Mouse (Mus musculus) heart, embryonic 11.5 days (tissue): ENCODE results near the gene Fbxw2. TPM values are rescaled to one million over a fixed set of nuclear protein-coding genes. Genes with fewer than 3 reads are reported as not detected.
"Not testable (repeated sequence)": the region's sequence is repeated elsewhere in the genome, so short reads cannot be mapped to it uniquely, and the experiment has no call there.

ENCODE experiments used
- ATAC-seq: fragments of 200-750 bp; cut with Nextera tagmentation; replicated peaks from 2 replicates; pipeline ENCODE4 v1.8.0; 2017; ENCODE audit warnings: moderate library complexity; ENCODE audit not compliant: insufficient number of reproducible peaks, low FRiP score, low TSS enrichment
- H3K27ac ChIP-seq: fragments of 300-500 bp; sonication (generic); 2 replicates; pipeline ENCODE4 v1.5.1; 2014; ENCODE audit warnings: mild to moderate bottlenecking, low read depth, low read length
- H3K27me3 ChIP-seq: fragments of 300-500 bp; sonication (generic); 2 replicates; pipeline ENCODE4 v1.6.1; 2014; ENCODE audit warnings: mild to moderate bottlenecking, low read length, mixed read lengths; ENCODE audit not compliant: control insufficient read depth, insufficient read depth
- H3K36me3 ChIP-seq: fragments of 300-500 bp; sonication (generic); 2 replicates; pipeline ENCODE4 v1.6.1; 2014; ENCODE audit warnings: mild to moderate bottlenecking, low read length, moderate library complexity, mixed read lengths; ENCODE audit not compliant: control insufficient read depth, insufficient read depth
- H3K4me1 ChIP-seq: fragments of 300-500 bp; sonication (generic); 2 replicates; pipeline ENCODE4 v1.6.1; 2014; ENCODE audit warnings: low read length; ENCODE audit not compliant: control insufficient read depth, insufficient read depth
- H3K4me2 ChIP-seq: fragments of 300-500 bp; sonication (generic); 2 replicates; pipeline ENCODE4 v1.6.1; 2014; ENCODE audit warnings: mild to moderate bottlenecking, moderate library complexity
- H3K4me3 ChIP-seq: fragments of 300-500 bp; sonication (generic); 2 replicates; pipeline ENCODE4 v1.5.1; 2014; ENCODE audit warnings: low read depth, low read length
- H3K9ac ChIP-seq: fragments of 300-500 bp; sonication (generic); 2 replicates; pipeline ENCODE4 v1.6.1; 2014; ENCODE audit warnings: mild to moderate bottlenecking, low read depth, low read length, moderate library complexity
- H3K9me3 ChIP-seq: fragments of 300-500 bp; sonication (generic); replicated peaks from 2 replicates; pipeline ENCODE4 v1.6.1; 2016; ENCODE audit warnings: low read length; ENCODE audit not compliant: control insufficient read depth
- WGBS: fragments of 180-500 bp; shearing (Covaris S2); extraction: QIAGEN DNeasy Blood & Tissue Kit; methylation state at CpG from one replicate; pipeline ENCODE4 v1.1.7; 2014; ENCODE audit not compliant: insufficient replicate concordance; 5-methylcytosine and 5-hydroxymethylcytosine counted together
- polyA plus RNA-seq: library from polyadenylated mRNA; unstranded; fragments of >200 nt; fragmentation: Nextera tagmentation; extraction: Ambion mirVana; gene quantifications from 2 replicates; pipeline ENCODE4 v1.2.1, GENCODE M21; 2014

Gene Fbxw2
- polyA plus RNA-seq, 1 experiment from 2014 or later: 46.9 TPM

DNA sequence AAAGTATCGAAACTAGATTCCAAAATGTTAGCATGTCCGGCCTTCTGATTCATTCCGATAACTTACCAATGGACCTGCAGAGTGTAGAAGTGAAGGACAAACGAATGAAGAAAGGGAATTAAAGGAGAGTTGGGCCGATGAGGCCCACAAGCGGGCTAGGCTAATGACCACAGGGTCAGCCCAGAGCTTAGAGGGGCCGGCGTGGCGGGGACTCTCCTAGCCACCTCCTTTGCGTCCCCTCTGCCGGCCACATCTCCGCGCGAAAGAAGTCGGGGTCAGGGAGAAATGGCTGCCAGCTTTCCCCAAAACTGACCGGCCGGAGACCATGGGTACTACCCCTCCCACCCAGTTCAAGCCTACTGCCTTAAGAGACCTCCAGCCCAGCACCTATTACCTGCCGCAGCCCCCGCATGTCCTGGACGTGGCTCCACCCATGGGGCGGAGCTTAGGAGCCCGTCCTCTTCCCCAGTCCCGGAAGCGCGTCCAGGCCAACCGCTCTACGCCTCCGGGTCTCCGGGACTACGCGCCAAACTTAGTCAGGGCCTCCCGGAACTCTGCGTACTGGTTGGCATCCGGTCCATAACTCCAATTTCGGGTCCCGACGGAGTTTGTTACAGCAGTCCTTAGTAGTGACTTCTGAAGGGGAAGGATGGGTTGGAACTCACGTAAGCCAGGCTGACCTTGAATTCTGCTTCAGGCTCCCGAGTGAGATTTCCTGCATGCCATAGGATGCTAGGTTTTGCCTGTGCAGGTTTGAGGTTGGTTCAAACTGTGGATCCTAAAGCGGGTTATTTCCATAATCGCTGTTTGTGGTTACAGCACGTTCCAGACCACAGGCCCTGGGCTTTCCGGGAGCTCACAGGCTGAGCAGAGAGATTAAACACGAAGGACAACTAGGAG, 26.5 kb downstream of the Fbxw2 start, which contains the start of gene Rabepk:
Gene Rabepk (minus strand): TSS at position 556 of the 900 bp plus-strand sequence.
- Histone ChIP-seq H3K4me1 (peaks cover 6% of the 10 kb centered on the region; the same call in 1 of the 2 replicates), H3K4me3 (peak within 1 kb of the TSS; percentile 78), H3K27me3 (no peaks in the 10 kb centered on the region), H3K27ac (peak within 1 kb of the TSS; percentile 78), H3K4me2 (peak within 1 kb of the TSS; percentile 69), H3K9me3 (no peaks in the 10 kb centered on the region), H3K36me3 (0 out of 2 replicates have a peak, but pooled peaks cover 3% of the 10 kb centered on the region), H3K9ac (peak within 1 kb of the TSS; percentile 78)
- peak; percentile 67 for ATAC-seq
- 5% methylated on average over 44 of the region's 44 CpGs for WGBS

DNA sequence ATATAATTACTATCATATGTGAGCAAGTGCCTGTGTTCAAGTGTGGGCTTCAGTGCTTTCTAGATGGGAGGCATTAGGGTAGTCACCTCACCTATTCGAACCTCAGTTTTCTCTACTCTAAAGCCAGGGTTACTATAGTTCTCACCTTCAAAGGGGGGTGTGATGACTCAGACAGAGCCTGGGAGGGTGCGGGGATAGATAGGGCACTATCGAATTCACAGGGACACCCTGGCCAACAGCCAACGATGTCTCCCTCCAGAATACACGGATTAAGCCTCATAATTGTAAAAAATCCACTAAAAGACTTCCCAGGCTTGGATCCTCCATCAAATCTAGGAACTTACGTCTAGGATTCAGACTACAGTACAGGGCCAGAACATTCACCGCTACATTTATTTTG, 30.7 kb downstream of the Fbxw2 start:
- no peak overlapping the region for H3K4me2 ChIP-seq
- WGBS: 92% methylated on average over 7 of the region's 7 CpGs
- no peak for ATAC-seq
- H3K4me3 ChIP-seq: no peak overlapping the region
- no peaks in the 10 kb centered on the region for H3K27me3 ChIP-seq
- no peak overlapping the region for H3K9ac ChIP-seq
- H3K4me1 ChIP-seq: peaks cover 4% of the 10 kb centered on the region; the same call in 1 of the 2 replicates
- peaks cover 12% of the 10 kb centered on the region for H3K36me3 ChIP-seq
- no peak overlapping the region for H3K27ac ChIP-seq
- H3K9me3 ChIP-seq: no peaks in the 10 kb centered on the region

- ATAC-seq: no peak
- H3K4me1 ChIP-seq: peaks cover 4% of the 10 kb centered on the region; the same call in 1 of the 2 replicates
- no peak overlapping the region for H3K4me2 ChIP-seq
- no peaks in the 10 kb centered on the region for H3K9me3 ChIP-seq
- H3K9ac ChIP-seq: no peak overlapping the region
- H3K27me3 ChIP-seq: no peaks in the 10 kb centered on the region
- H3K27ac ChIP-seq: no peak overlapping the region
- no peak overlapping the region for H3K4me3 ChIP-seq
- H3K36me3 ChIP-seq: peaks cover 12% of the 10 kb centered on the region
- 89% methylated on average over 2 of the region's 2 CpGs for WGBS
These were observed 31.6 kb downstream of the Fbxw2 start for GRCm38 (mm10) chr2:34794511-34794910.

DNA sequence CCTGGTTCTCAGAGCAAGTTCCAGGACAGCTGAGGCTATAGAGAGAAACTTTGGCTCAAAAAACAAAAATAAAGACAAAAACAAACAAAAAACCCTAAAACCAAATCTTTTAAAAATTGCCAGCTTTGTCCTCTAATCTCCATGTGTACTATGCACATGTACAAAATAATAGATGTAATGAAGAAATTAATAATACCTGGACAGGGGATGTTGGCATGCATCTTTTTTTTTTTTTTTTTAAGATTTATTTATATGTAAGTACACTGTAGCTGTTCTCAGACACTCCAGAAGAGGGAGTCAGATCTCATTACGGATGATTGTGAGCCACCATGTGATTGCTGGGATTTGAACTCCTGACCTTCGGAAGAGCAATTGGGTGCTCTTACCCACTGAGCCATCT, 33.6 kb downstream of the Fbxw2 start:
- H3K9me3 ChIP-seq, H3K27me3 ChIP-seq, ATAC-seq, H3K27ac ChIP-seq, H3K4me1 ChIP-seq, H3K4me3 ChIP-seq, H3K9ac ChIP-seq, H3K4me2 ChIP-seq: not testable (repeated sequence)
- 84% methylated on average over 2 of the region's 2 CpGs for WGBS
- H3K36me3 ChIP-seq: peaks cover 12% of the 10 kb centered on the region

DNA sequence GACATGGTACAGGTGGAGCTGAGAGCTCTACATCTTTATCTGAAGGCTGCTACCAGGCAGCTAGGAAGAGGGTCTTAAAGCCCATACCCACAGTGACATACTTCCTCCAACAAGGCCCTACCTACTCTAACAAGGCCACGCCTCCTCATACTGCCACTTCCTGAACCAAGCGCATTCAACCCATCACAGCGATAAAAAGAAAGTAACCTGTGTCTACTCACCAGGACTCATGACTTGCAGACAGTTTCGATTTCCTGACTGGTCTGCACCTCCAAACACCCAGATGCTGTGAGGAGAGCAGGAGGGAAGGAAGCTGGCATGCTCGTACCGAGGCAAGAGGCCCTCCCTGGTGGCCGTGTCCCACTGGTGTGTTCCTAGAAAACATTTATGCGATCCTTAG, 35.8 kb downstream of the Fbxw2 start:
- H3K9me3 ChIP-seq: no peaks in the 10 kb centered on the region
- H3K27me3 ChIP-seq: no peaks in the 10 kb centered on the region
- H3K36me3 ChIP-seq: peaks cover 10% of the 10 kb centered on the region
- no peak for ATAC-seq
- no peak overlapping the region for H3K9ac ChIP-seq
- no peak overlapping the region for H3K27ac ChIP-seq
- H3K4me3 ChIP-seq: no peak overlapping the region
- WGBS: 87% methylated on average over 8 of the region's 8 CpGs
- H3K4me2 ChIP-seq: no peak overlapping the region
- H3K4me1 ChIP-seq: peaks cover 3% of the 10 kb centered on the region

DNA sequence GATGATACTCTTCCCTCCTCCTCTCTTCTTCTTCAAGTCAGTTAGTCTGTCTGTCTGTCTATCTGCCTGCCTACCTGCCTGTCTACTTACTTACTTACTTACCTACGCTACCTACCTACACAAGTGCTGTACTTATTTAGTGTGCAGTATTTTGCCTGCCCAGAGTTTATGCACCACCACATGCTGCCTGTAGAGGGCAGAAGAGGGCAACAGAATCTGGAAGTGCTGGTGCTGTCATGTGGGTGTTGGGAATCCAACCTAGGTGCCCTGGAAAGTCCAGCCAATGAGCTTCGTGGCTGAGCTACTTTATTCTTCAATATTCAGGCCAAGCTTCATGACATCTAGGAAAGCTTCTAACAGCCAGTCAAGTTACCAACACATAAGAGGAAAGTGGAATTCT, 42.0 kb downstream of the Fbxw2 start:
- H3K4me2 ChIP-seq: no peak overlapping the region
- ATAC-seq: no peak
- peaks cover 11% of the 10 kb centered on the region for H3K4me1 ChIP-seq
- no peak overlapping the region for H3K4me3 ChIP-seq
- H3K27ac ChIP-seq: peak overlapping the region; percentile 83
- no peaks in the 10 kb centered on the region for H3K9me3 ChIP-seq
- H3K9ac ChIP-seq: no peak overlapping the region
- H3K27me3 ChIP-seq: no peaks in the 10 kb centered on the region
- H3K36me3 ChIP-seq: peaks cover 15% of the 10 kb centered on the region
- WGBS: 84% methylated on average over 2 of the region's 2 CpGs

GRCm38 (mm10) chr2:34783064-34784020, 42.8 kb downstream of the Fbxw2 start:
- no peaks in the 10 kb centered on the region for H3K27me3 ChIP-seq
- no peaks in the 10 kb centered on the region for H3K9me3 ChIP-seq
- H3K4me3 ChIP-seq: no peak overlapping the region
- H3K9ac ChIP-seq: no peak overlapping the region
- H3K4me2 ChIP-seq: peak overlapping the region; percentile 23
- H3K36me3 ChIP-seq: peaks cover 15% of the 10 kb centered on the region
- H3K4me1 ChIP-seq: peaks cover 8% of the 10 kb centered on the region; the same call in 1 of the 2 replicates
- peak; percentile 83 for ATAC-seq
- 46% methylated on average over 14 of the region's 14 CpGs for WGBS
- peak overlapping the region; percentile 83 for H3K27ac ChIP-seq

- Histone ChIP-seq H3K36me3 (peaks cover 45% of the 10 kb centered on the region), H3K9me3 (no peaks in the 10 kb centered on the region), H3K4me2 (0 out of 2 replicates have a peak overlapping the region, but pooled peaks have one; percentile 2), H3K9ac (no peak overlapping the region), H3K4me3 (no peak overlapping the region), H3K27ac (no peak overlapping the region), H3K4me1 (peaks cover 33% of the 10 kb centered on the region), H3K27me3 (no peaks in the 10 kb centered on the region)
- 57% methylated on average over 1 of the region's 1 CpGs for WGBS
- no peak for ATAC-seq
These were observed 48.8 kb downstream of the Fbxw2 start for GRCm38 (mm10) chr2:34777237-34777868.
